Mouse (Mus musculus) hindbrain, embryonic 14.5 days (tissue): ENCODE measurements at regions not wholly inside any gene's neighbourhood (a gene's known extent, or its start where the extent isn't known, plus 50 kb on each side); places are given as distances from the start of the nearest gene placed in this dataset.

Source experiments
- ATAC-seq: fragments of 200-750 bp; cut with Nextera tagmentation; 2 replicates; pipeline ENCODE4 v1.8.0; 2017; ENCODE audit warnings: moderate number of reproducible peaks, mild to moderate bottlenecking, moderate TSS enrichment, moderate library complexity; ENCODE audit not compliant: low FRiP score
- DNase-seq: peaks from one replicate; pipeline ENCODE4 v3.0.0-alpha.2; 2015; ENCODE audit warnings: low spot score
- H3K27ac ChIP-seq: fragments of 300-500 bp; sonication (generic); 2 replicates; pipeline ENCODE4 v1.5.1; 2014; ENCODE audit warnings: mild to moderate bottlenecking, moderate library complexity
- H3K27me3 ChIP-seq: fragments of 300-500 bp; sonication (generic); 2 replicates; pipeline ENCODE4 v1.6.1; 2014; ENCODE audit warnings: mild to moderate bottlenecking, low read length, mixed read lengths; ENCODE audit not compliant: control insufficient read depth, insufficient read depth
- H3K36me3 ChIP-seq: fragments of 300-500 bp; sonication (generic); replicated peaks from 2 replicates; pipeline ENCODE4 v1.6.1; 2014; ENCODE audit not compliant: control insufficient read depth, insufficient read depth
- H3K4me1 ChIP-seq: fragments of 300-500 bp; sonication (generic); replicated peaks from 2 replicates; pipeline ENCODE4 v1.6.1; 2014; ENCODE audit warnings: antibody characterized with exemption, low read length, mixed read lengths; ENCODE audit not compliant: control insufficient read depth, insufficient read depth
- H3K4me2 ChIP-seq: fragments of 300-500 bp; sonication (generic); replicated peaks from 2 replicates; pipeline ENCODE4 v1.6.1; 2014; ENCODE audit warnings: mild to moderate bottlenecking, moderate library complexity
- H3K4me3 ChIP-seq: fragments of 300-500 bp; sonication (generic); replicated peaks from 2 replicates; pipeline ENCODE4 v1.5.1; 2014; ENCODE audit warnings: mild to moderate bottlenecking, low read length
- H3K9ac ChIP-seq: fragments of 300-500 bp; sonication (generic); 2 replicates; pipeline ENCODE4 v1.6.1; 2014
- H3K9me3 ChIP-seq: fragments of 300-500 bp; sonication (generic); 2 replicates; pipeline ENCODE4 v1.6.1; 2016; ENCODE audit warnings: low read length; ENCODE audit not compliant: control insufficient read depth
- WGBS: fragments of 180-500 bp; shearing (Covaris S2); extraction: QIAGEN DNeasy Blood & Tissue Kit; methylation state at CpG from one replicate; pipeline ENCODE4 v1.1.7; 2014; 5-methylcytosine and 5-hydroxymethylcytosine counted together

- DNase-seq (no peak), ATAC-seq (no peak)
- Histone ChIP-seq H3K27me3 (no peaks in the 10 kb centered on the region), H3K9ac (no peak overlapping the region), H3K27ac (no peak overlapping the region), H3K4me2 (no peak overlapping the region), H3K4me3 (no peak overlapping the region), H3K36me3 (no peaks in the 10 kb centered on the region), H3K4me1 (no peaks in the 10 kb centered on the region; the same call in 1 of the 2 replicates), H3K9me3 (no peaks in the 10 kb centered on the region)
- WGBS = 62% methylated on average over 15 of the region's 15 CpGs
Measured at GRCm38 (mm10) chr10:117518793-117519669, 110.3 kb upstream of the Cpm start.

- H3K9ac ChIP-seq = no peak overlapping the region
- ATAC-seq = no peak
Measured at GRCm38 (mm10) chr10:117517800-117518770, 111.2 kb upstream of the Cpm start.

DNA sequence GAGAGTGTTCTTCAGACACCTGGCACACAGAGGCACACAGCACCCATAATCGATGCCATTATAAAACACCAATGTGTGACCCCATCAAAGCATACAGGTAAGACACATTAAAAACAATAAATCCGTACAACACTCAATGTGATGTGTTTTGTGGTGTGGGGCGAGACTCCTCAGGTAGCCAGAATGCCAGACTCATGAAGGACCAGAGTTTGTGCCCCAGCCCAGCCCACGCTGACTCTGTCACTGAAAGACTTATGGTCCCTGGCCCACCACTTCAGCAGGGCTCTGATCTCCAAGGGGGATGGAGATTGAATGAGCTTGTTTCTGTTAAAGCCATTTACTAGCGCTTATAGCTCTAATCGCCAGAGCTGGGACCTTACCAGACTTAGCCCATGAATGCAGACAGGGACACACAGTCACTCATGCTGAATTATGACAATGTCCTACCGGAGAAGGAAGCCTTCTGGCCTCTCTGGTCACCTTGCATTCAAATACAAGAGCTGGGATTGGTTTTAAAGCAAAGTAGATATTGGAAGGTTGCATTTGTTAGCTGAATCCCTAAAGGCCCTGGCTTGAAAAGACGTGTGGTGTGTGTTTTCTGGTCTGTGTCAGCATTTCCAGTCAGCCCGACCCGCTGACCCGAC, 112.1 kb upstream of the Cpm start:
- H3K4me2 ChIP-seq = no peak overlapping the region
- no peak overlapping the region for H3K27ac ChIP-seq
- 65% methylated on average over 11 of the region's 11 CpGs for WGBS
- no peaks in the 10 kb centered on the region for H3K36me3 ChIP-seq
- DNase-seq (no peak), ATAC-seq (no peak)
- no peak overlapping the region for H3K9ac ChIP-seq
- H3K27me3 ChIP-seq = no peaks in the 10 kb centered on the region
- no peaks in the 10 kb centered on the region for H3K9me3 ChIP-seq
- H3K4me3 ChIP-seq = no peak overlapping the region
- no peaks in the 10 kb centered on the region; the same call in 1 of the 2 replicates for H3K4me1 ChIP-seq

More at GRCm38 (mm10) chr10:117517800-117518770, 111.2 kb upstream of the Cpm start:
- Histone ChIP-seq H3K27me3 (no peaks in the 10 kb centered on the region), H3K4me2 (no peak overlapping the region), H3K27ac (no peak overlapping the region), H3K9me3 (no peaks in the 10 kb centered on the region), H3K4me1 (no peaks in the 10 kb centered on the region; the same call in 1 of the 2 replicates), H3K4me3 (no peak overlapping the region), H3K36me3 (no peaks in the 10 kb centered on the region)
- WGBS = 58% methylated on average over 11 of the region's 14 CpGs
- no peak for DNase-seq

- no peaks in the 10 kb centered on the region for H3K27me3 ChIP-seq
- ATAC-seq (no peak), DNase-seq (no peak)
- WGBS = 92% methylated on average over 8 of the region's 8 CpGs
- H3K27ac ChIP-seq = no peak overlapping the region
- H3K9ac ChIP-seq = no peak overlapping the region
- no peaks in the 10 kb centered on the region for H3K9me3 ChIP-seq
- H3K4me1 ChIP-seq = no peaks in the 10 kb centered on the region; the same call in 1 of the 2 replicates
- no peaks in the 10 kb centered on the region for H3K36me3 ChIP-seq
- H3K4me3 ChIP-seq = no peak overlapping the region
- no peak overlapping the region for H3K4me2 ChIP-seq
Measured at GRCm38 (mm10) chr10:117516510-117516909, 112.8 kb upstream of the Cpm start.

- DNase-seq (peak; percentile 57), ATAC-seq (no peak)
- H3K36me3 ChIP-seq = no peaks in the 10 kb centered on the region
Measured at GRCm38 (mm10) chr10:117515777-117516501, 113.4 kb upstream of the Cpm start.

GRCm38 (mm10) chr10:117515039-117515438, 114.3 kb upstream of the Cpm start:
- no peaks in the 10 kb centered on the region for H3K27me3 ChIP-seq
- 93% methylated on average over 8 of the region's 8 CpGs for WGBS
- no peak overlapping the region for H3K4me2 ChIP-seq
- no peak for DNase-seq
- no peaks in the 10 kb centered on the region for H3K36me3 ChIP-seq
- H3K9ac ChIP-seq = no peak overlapping the region
- no peaks in the 10 kb centered on the region; the same call in 1 of the 2 replicates for H3K4me1 ChIP-seq
- H3K4me3 ChIP-seq = no peak overlapping the region
- no peaks in the 10 kb centered on the region for H3K9me3 ChIP-seq
- no peak for ATAC-seq
- no peak overlapping the region for H3K27ac ChIP-seq

More at GRCm38 (mm10) chr10:117515777-117516501, 113.4 kb upstream of the Cpm start:
- no peak overlapping the region for H3K9ac ChIP-seq
- no peak overlapping the region for H3K27ac ChIP-seq
- H3K27me3 ChIP-seq = no peaks in the 10 kb centered on the region
- H3K4me3 ChIP-seq = no peak overlapping the region
- WGBS = 63% methylated on average over 10 of the region's 10 CpGs
- no peak overlapping the region for H3K4me2 ChIP-seq
- H3K4me1 ChIP-seq = no peaks in the 10 kb centered on the region; the same call in 1 of the 2 replicates
- H3K9me3 ChIP-seq = no peaks in the 10 kb centered on the region

DNA sequence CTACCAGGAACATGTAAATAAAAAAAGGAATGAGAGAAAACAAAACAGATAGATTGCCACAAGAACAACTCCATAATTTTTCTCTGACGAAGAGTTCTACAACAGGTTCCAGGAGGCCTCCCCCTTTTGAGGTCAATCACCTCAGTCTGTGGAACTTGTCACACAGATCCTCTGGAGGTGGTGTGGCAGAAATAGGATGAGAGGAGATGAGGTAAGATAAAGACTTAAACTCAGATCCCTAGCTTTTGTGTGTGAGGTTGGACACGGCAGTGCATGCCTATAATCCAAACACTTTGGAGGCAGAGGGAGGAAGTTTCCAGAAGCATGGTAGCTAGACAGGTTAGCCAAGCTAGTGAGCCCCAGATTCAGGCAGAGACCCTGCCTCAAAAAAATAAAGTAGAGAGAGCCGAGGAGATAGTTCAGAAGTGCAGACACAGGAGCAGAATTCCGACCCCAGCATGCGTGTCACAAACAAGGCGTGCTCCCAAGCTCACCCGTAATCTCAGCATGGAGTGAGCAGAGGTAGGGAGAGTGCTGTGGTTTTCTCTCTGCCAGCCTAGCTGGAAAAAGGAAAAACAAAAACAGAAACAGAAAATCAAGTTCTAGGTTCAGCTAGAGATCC, 115.3 kb upstream of the Cpm start:
- Histone ChIP-seq H3K27me3 (no peaks in the 10 kb centered on the region), H3K9me3 (no peaks in the 10 kb centered on the region), H3K36me3 (no peaks in the 10 kb centered on the region), H3K4me1 (no peaks in the 10 kb centered on the region; the same call in 1 of the 2 replicates), H3K9ac (no peak overlapping the region), H3K27ac (no peak overlapping the region), H3K4me3 (no peak overlapping the region), H3K4me2 (no peak overlapping the region)
- 93% methylated on average over 7 of the region's 7 CpGs for whole genome bisulfite sequencing
- DNase-seq (no peak), ATAC-seq (no peak)
